Mouse (Mus musculus) cerebellum, adult 9-11 months (tissue): Measurements from ENCODE around the gene Vmo1.
"Not testable (repeated sequence)": the region's sequence is repeated elsewhere in the genome, so short reads cannot be mapped to it uniquely, and the experiment has no call there.

ENCODE experiments used
- DNase-seq: peaks from one replicate; pipeline ENCODE4 v3.0.0; 2022

The Vmo1 gene

GRCm38 (mm10) chr11:70514288-70514687 is at the start of gene Vmo1:
Gene Vmo1, minus strand, starts transcription at chr11:70514616.
- no peak for DNase-seq

GRCm38 (mm10) chr11:70563470-70564275 is 49.3 kb upstream of the Vmo1 start:
- no peak for DNase-seq

GRCm38 (mm10) chr11:70562995-70563469 is 48.6 kb upstream of the Vmo1 start:
- DNase-seq: no peak

GRCm38 (mm10) chr11:70562287-70562994 is 48.0 kb upstream of the Vmo1 start, which contains the start of gene Mink1:
Gene Mink1, plus strand, starts transcription at chr11:70562881.
- DNase-seq: peak; percentile 91

GRCm38 (mm10) chr11:70561937-70562286 is 47.5 kb upstream of the Vmo1 start:
- DNase-seq: no peak

- DNase-seq: no peak
Observed at GRCm38 (mm10) chr11:70557545-70557944, 43.1 kb upstream of the Vmo1 start.

- no peak for DNase-seq
Observed at GRCm38 (mm10) chr11:70553940-70554339, 39.5 kb upstream of the Vmo1 start.

GRCm38 (mm10) chr11:70551526-70551925 is 37.1 kb upstream of the Vmo1 start:
- DNase-seq: no peak

- no peak for DNase-seq
Observed at GRCm38 (mm10) chr11:70544496-70544895, 30.1 kb upstream of the Vmo1 start.

GRCm38 (mm10) chr11:70541415-70541814 is 27.0 kb upstream of the Vmo1 start:
- DNase-seq: no peak

GRCm38 (mm10) chr11:70540928-70541327 is 26.5 kb upstream of the Vmo1 start:
- no peak for DNase-seq

GRCm38 (mm10) chr11:70539877-70540587 is 25.6 kb upstream of the Vmo1 start, which contains the start of gene Pld2:
Gene Pld2, plus strand, starts transcription at chr11:70540064.
- DNase-seq: peak; percentile 55

- DNase-seq: no peak
Observed at GRCm38 (mm10) chr11:70539423-70539822, 25.0 kb upstream of the Vmo1 start.

- DNase-seq: no peak
Observed at GRCm38 (mm10) chr11:70532839-70533238, 18.4 kb upstream of the Vmo1 start, which contains the start of gene Gm40193. Gene Gm40193, minus strand, starts transcription at chr11:70532939.

GRCm38 (mm10) chr11:70531065-70531464 is 16.6 kb upstream of the Vmo1 start:
- not testable (repeated sequence) for DNase-seq

- DNase-seq: no peak
Observed at GRCm38 (mm10) chr11:70528610-70529009, 14.2 kb upstream of the Vmo1 start.

- DNase-seq: no peak
Observed at GRCm38 (mm10) chr11:70526211-70526610, 11.8 kb upstream of the Vmo1 start.

GRCm38 (mm10) chr11:70525726-70526125 is 11.3 kb upstream of the Vmo1 start:
- DNase-seq: peak; percentile 25

GRCm38 (mm10) chr11:70525184-70525678 is 10.8 kb upstream of the Vmo1 start, which contains the start of gene Psmb6:
Gene Psmb6, plus strand, starts transcription at chr11:70525367.
- DNase-seq: peak; percentile 96

GRCm38 (mm10) chr11:70524782-70525181 is 10.4 kb upstream of the Vmo1 start:
- no peak for DNase-seq

- not testable (repeated sequence) for DNase-seq
Observed at GRCm38 (mm10) chr11:70523306-70523989, 9.0 kb upstream of the Vmo1 start.

- peak; percentile 41 for DNase-seq
Observed at GRCm38 (mm10) chr11:70520178-70520769, 5.9 kb upstream of the Vmo1 start.
